Mouse (Mus musculus) embryonic facial prominence, embryonic 11.5 days (tissue): Measurements from ENCODE around the gene Kif9. TPM values are rescaled to one million over a fixed set of nuclear protein-coding genes. Genes with fewer than 3 reads are reported as not detected.

Experiments used
- ATAC-seq: fragments of 200-750 bp; cut with Nextera tagmentation; replicated peaks from 2 replicates; pipeline ENCODE4 v1.8.0; 2017; ENCODE audit warnings: low read depth; ENCODE audit not compliant: insufficient number of reproducible peaks, low FRiP score, low TSS enrichment
- DNase-seq: peaks from one replicate; pipeline ENCODE4 v3.0.0-alpha.2; 2015; ENCODE audit warnings: low spot score
- H3K27ac ChIP-seq: fragments of 300-500 bp; sonication (generic); replicated peaks from 2 replicates; pipeline ENCODE4 v1.5.1; 2014; ENCODE audit warnings: mild to moderate bottlenecking, low read depth, low read length, control low read depth
- H3K27me3 ChIP-seq: fragments of 300-500 bp; sonication (generic); 2 replicates; pipeline ENCODE4 v1.6.1; 2014; ENCODE audit warnings: mild to moderate bottlenecking, low read length, moderate library complexity, mixed read lengths; ENCODE audit not compliant: control insufficient read depth, insufficient read depth
- H3K36me3 ChIP-seq: fragments of 300-500 bp; sonication (generic); replicated peaks from 2 replicates; pipeline ENCODE4 v1.6.1; 2014; ENCODE audit warnings: low read depth, mild to moderate bottlenecking, low read length, moderate library complexity, mixed read lengths; ENCODE audit not compliant: control insufficient read depth, insufficient read depth
- H3K4me1 ChIP-seq: fragments of 300-500 bp; sonication (generic); 2 replicates; pipeline ENCODE4 v1.6.1; 2014; ENCODE audit warnings: low read length, mixed read lengths; ENCODE audit not compliant: control insufficient read depth, insufficient read depth
- H3K4me2 ChIP-seq: fragments of 300-500 bp; sonication (generic); 2 replicates; pipeline ENCODE4 v1.6.1; 2014; ENCODE audit warnings: low read depth, mild to moderate bottlenecking, control low read depth, low read length, moderate library complexity
- H3K4me3 ChIP-seq: fragments of 300-500 bp; sonication (generic); 2 replicates; pipeline ENCODE4 v1.5.1; 2014; ENCODE audit warnings: low read depth, low read length, control low read depth
- H3K9ac ChIP-seq: fragments of 300-500 bp; sonication (generic); replicated peaks from 2 replicates; pipeline ENCODE4 v1.6.1; 2014; ENCODE audit warnings: mild to moderate bottlenecking, control low read depth, low read length
- H3K9me3 ChIP-seq: fragments of 300-500 bp; sonication (generic); replicated peaks from 2 replicates; pipeline ENCODE4 v1.6.1; 2016; ENCODE audit warnings: mild to moderate bottlenecking, low read length, inconsistent platforms, mixed read lengths; ENCODE audit not compliant: control insufficient read depth
- WGBS: fragments of 180-500 bp; shearing (Covaris S2); extraction: QIAGEN DNeasy Blood & Tissue Kit; methylation state at CpG from one replicate; pipeline ENCODE4 v1.1.7; 2014; 5-methylcytosine and 5-hydroxymethylcytosine counted together
- polyA plus RNA-seq: library from polyadenylated mRNA; unstranded; fragments of >200 nt; fragmentation: Nextera tagmentation; extraction: Ambion mirVana; gene quantifications from 2 replicates; pipeline ENCODE4 v1.2.1, GENCODE M21; 2014

Gene Kif9
- polyA plus RNA-seq, 1 experiment from 2014 or later: 0.59 TPM

GRCm38 (mm10) chr9:110465336-110465735, 11.4 kb upstream of the Kif9 start:
- DNase-seq (no peak), ATAC-seq (no peak)
- H3K27me3 ChIP-seq: no peaks in the 10 kb centered on the region
- H3K4me1 ChIP-seq: no peaks in the 10 kb centered on the region
- no peak overlapping the region for H3K4me2 ChIP-seq
- 92% methylated on average over 6 of the region's 6 CpGs for WGBS
- no peak overlapping the region for H3K27ac ChIP-seq
- no peak overlapping the region for H3K9ac ChIP-seq
- H3K36me3 ChIP-seq: no peaks in the 10 kb centered on the region
- H3K9me3 ChIP-seq: no peaks in the 10 kb centered on the region
- no peak overlapping the region for H3K4me3 ChIP-seq

GRCm38 (mm10) chr9:110466179-110466578, 10.6 kb upstream of the Kif9 start:
- H3K4me1 ChIP-seq: no peaks in the 10 kb centered on the region
- ATAC-seq (no peak), DNase-seq (peak; percentile 19)
- no peak overlapping the region for H3K4me3 ChIP-seq
- H3K36me3 ChIP-seq: no peaks in the 10 kb centered on the region
- WGBS: 90% methylated on average over 3 of the region's 3 CpGs
- no peak overlapping the region for H3K9ac ChIP-seq
- no peaks in the 10 kb centered on the region for H3K27me3 ChIP-seq
- H3K9me3 ChIP-seq: no peaks in the 10 kb centered on the region
- H3K27ac ChIP-seq: no peak overlapping the region
- H3K4me2 ChIP-seq: no peak overlapping the region

- 58% methylated on average over 11 of the region's 11 CpGs for WGBS
- H3K4me3 ChIP-seq: no peak overlapping the region
- H3K9ac ChIP-seq: no peak overlapping the region
Observed at GRCm38 (mm10) chr9:110477951-110478350, 1.2 kb downstream of the Kif9 start.

GRCm38 (mm10) chr9:110478639-110479038, 1.9 kb downstream of the Kif9 start:
- no peaks in the 10 kb centered on the region for H3K9me3 ChIP-seq
- H3K4me3 ChIP-seq: no peak overlapping the region
- 75% methylated on average over 4 of the region's 4 CpGs for WGBS
- H3K4me2 ChIP-seq: no peak overlapping the region
- peaks cover 2% of the 10 kb centered on the region; the same call in 1 of the 2 replicates for H3K4me1 ChIP-seq
- no peak overlapping the region for H3K27ac ChIP-seq
- H3K36me3 ChIP-seq: no peaks in the 10 kb centered on the region
- no peaks in the 10 kb centered on the region; the same call in 1 of the 2 replicates for H3K27me3 ChIP-seq
- H3K9ac ChIP-seq: no peak overlapping the region
- DNase-seq: no peak
- ATAC-seq: no peak

More at GRCm38 (mm10) chr9:110477951-110478350, 1.2 kb downstream of the Kif9 start:
- Histone ChIP-seq H3K4me2 (no peak overlapping the region), H3K9me3 (no peaks in the 10 kb centered on the region), H3K36me3 (no peaks in the 10 kb centered on the region), H3K27me3 (no peaks in the 10 kb centered on the region; the same call in 1 of the 2 replicates), H3K27ac (no peak overlapping the region), H3K4me1 (peaks cover 2% of the 10 kb centered on the region; the same call in 1 of the 2 replicates)
- ATAC-seq (no peak), DNase-seq (no peak)

- Histone ChIP-seq H3K36me3 (no peaks in the 10 kb centered on the region), H3K4me1 (no peaks in the 10 kb centered on the region), H3K9ac (no peak overlapping the region), H3K27ac (no peak overlapping the region), H3K4me2 (no peak overlapping the region), H3K9me3 (no peaks in the 10 kb centered on the region), H3K4me3 (no peak overlapping the region), H3K27me3 (no peaks in the 10 kb centered on the region)
- ATAC-seq (no peak), DNase-seq (no peak)
- WGBS: 48% methylated on average over 4 of the region's 4 CpGs
Observed at GRCm38 (mm10) chr9:110488841-110489240, 12.1 kb downstream of the Kif9 start.

GRCm38 (mm10) chr9:110490913-110491312, 14.2 kb downstream of the Kif9 start:
- H3K4me1 ChIP-seq: no peaks in the 10 kb centered on the region
- no peaks in the 10 kb centered on the region for H3K36me3 ChIP-seq
- H3K4me3 ChIP-seq: no peak overlapping the region
- WGBS: 55% methylated on average over 5 of the region's 5 CpGs
- no peaks in the 10 kb centered on the region for H3K9me3 ChIP-seq
- DNase-seq (no peak), ATAC-seq (no peak)
- H3K27me3 ChIP-seq: no peaks in the 10 kb centered on the region
- no peak overlapping the region for H3K4me2 ChIP-seq
- H3K27ac ChIP-seq: no peak overlapping the region
- H3K9ac ChIP-seq: no peak overlapping the region

GRCm38 (mm10) chr9:110525737-110526136, 49.0 kb downstream of the Kif9 start:
- no peak for ATAC-seq
- Histone ChIP-seq H3K27ac (no peak overlapping the region), H3K27me3 (no peaks in the 10 kb centered on the region), H3K36me3 (no peaks in the 10 kb centered on the region), H3K9me3 (no peaks in the 10 kb centered on the region), H3K4me1 (no peaks in the 10 kb centered on the region), H3K9ac (no peak overlapping the region), H3K4me3 (no peak overlapping the region), H3K4me2 (no peak overlapping the region)
- DNase-seq: no peak
- WGBS: 44% methylated on average over 2 of the region's 2 CpGs

GRCm38 (mm10) chr9:110529002-110529737, 52.4 kb downstream of the Kif9 start:
- Histone ChIP-seq H3K27ac (no peak overlapping the region), H3K4me2 (no peak overlapping the region), H3K4me1 (no peaks in the 10 kb centered on the region), H3K9ac (no peak overlapping the region), H3K4me3 (no peak overlapping the region), H3K27me3 (no peaks in the 10 kb centered on the region), H3K36me3 (no peaks in the 10 kb centered on the region), H3K9me3 (no peaks in the 10 kb centered on the region)
- ATAC-seq: no peak
- DNase-seq: peak; percentile 13
- WGBS: 30% methylated on average over 9 of the region's 9 CpGs
